Mouse (Mus musculus) subcutaneous adipose tissue, adult 2 months (tissue): Measurements from ENCODE around the gene 1700007K13Rik. TPM values are rescaled to one million over a fixed set of nuclear protein-coding genes. Genes with fewer than 3 reads are reported as not detected.

Experiments used
- polyA plus RNA-seq: library from polyadenylated mRNA; depleted of rRNA; stranded (reverse); fragments of >200 nt; gene quantifications from 2 replicates; pipeline ENCODE4 v1.2.3, GENCODE M21; 2012; ENCODE audit warnings: low replicate concordance; rRNA removed

The 1700007K13Rik gene
- polyA plus RNA-seq: 0.27 and 0.39 TPM in 2 replicates

GRCm38 (mm10) chr2:28465836-28466518 lies at the start of gene 1700007K13Rik:
TSS of gene 1700007K13Rik (minus strand) at chr2:28466332.

GRCm38 (mm10) chr2:28512798-28513401 lies 46.8 kb upstream of the 1700007K13Rik start, which contains the start of gene Ralgds:
TSS of gene Ralgds (plus strand) at chr2:28513125.

GRCm38 (mm10) chr2:28505795-28506194 lies 39.7 kb upstream of the 1700007K13Rik start, which contains the start of gene Gm10134:
TSS of gene Gm10134 (plus strand) at chr2:28506095.

GRCm38 (mm10) chr2:28496671-28497070 lies 30.5 kb upstream of the 1700007K13Rik start, which contains the start of gene Gbgt1:
TSS of gene Gbgt1 (plus strand) at chr2:28496891.

GRCm38 (mm10) chr2:28467860-28468485 lies 1.8 kb upstream of the 1700007K13Rik start, which contains the start of gene Mrps2:
TSS of gene Mrps2 (plus strand) at chr2:28468066.

GRCm38 (mm10) chr2:28446515-28447314 lies 19.4 kb downstream of the 1700007K13Rik start, which contains the start of gene Ppp1r26:
TSS of gene Ppp1r26 (plus strand) at chr2:28446800.

Other genes with a start within 250 kb of the 1700007K13Rik start
- 0.77 and 7.0 TPM in 2 replicates for gene Ppp1r26, start 19.5 kb downstream of the 1700007K13Rik start, polyA plus RNA-seq
- 47.9 and 57.4 TPM in 2 replicates for gene Mrps2, start 1.7 kb upstream of the 1700007K13Rik start, polyA plus RNA-seq
- gene Gbgt1, start 30.6 kb upstream of the 1700007K13Rik start, polyA plus RNA-seq: 9.6 and 15.0 TPM in 2 replicates
- gene Gm10134, start 39.8 kb upstream of the 1700007K13Rik start, polyA plus RNA-seq: 0.76 and 1.2 TPM in 2 replicates
- 82.9 and 95.7 TPM in 2 replicates for gene Ralgds, start 46.8 kb upstream of the 1700007K13Rik start, polyA plus RNA-seq
- gene Cel, start 97.1 kb upstream of the 1700007K13Rik start, polyA plus RNA-seq: 0.06 TPM in 2 replicates
- gene Gtf3c5, start 117.4 kb upstream of the 1700007K13Rik start, polyA plus RNA-seq: 18.0 and 34.6 TPM in 2 replicates
- gene Gfi1b, start 155.7 kb upstream of the 1700007K13Rik start, polyA plus RNA-seq: 0.86 and 0.93 TPM in 2 replicates
- 13.5 and 19.2 TPM in 2 replicates for gene Tsc1, start 174.9 kb upstream of the 1700007K13Rik start, polyA plus RNA-seq
- gene Spaca9, start 233.4 kb upstream of the 1700007K13Rik start, polyA plus RNA-seq: 1.4 and 2.1 TPM in 2 replicates
- 0.53 and 0.72 TPM in 2 replicates for gene Ak8, start 233.8 kb upstream of the 1700007K13Rik start, polyA plus RNA-seq